Mouse (Mus musculus) limb, embryonic 13.5 days (tissue): ENCODE results near the gene Vmn1r5. TPM values are rescaled to one million over a fixed set of nuclear protein-coding genes. Genes with fewer than 3 reads are reported as not detected.
"Not testable (repeated sequence)": the region's sequence is repeated elsewhere in the genome, so short reads cannot be mapped to it uniquely, and the experiment has no call there.

Source experiments
- ATAC-seq: fragments of 200-750 bp; cut with Nextera tagmentation; 2 replicates; pipeline ENCODE4 v1.8.0; 2017; ENCODE audit warnings: low read depth, moderate number of reproducible peaks, moderate TSS enrichment; ENCODE audit not compliant: low FRiP score
- H3K27ac ChIP-seq: fragments of 300-500 bp; sonication (generic); 2 replicates; pipeline ENCODE4 v1.5.1; 2015; ENCODE audit warnings: inconsistent platforms, mild to moderate bottlenecking, moderate library complexity
- H3K27me3 ChIP-seq: fragments of 300-500 bp; sonication (generic); 2 replicates; pipeline ENCODE4 v1.6.1; 2015; ENCODE audit warnings: mild to moderate bottlenecking, inconsistent platforms
- H3K36me3 ChIP-seq: fragments of 300-500 bp; sonication (generic); 2 replicates; pipeline ENCODE4 v1.6.1; 2015; ENCODE audit warnings: inconsistent platforms, mild to moderate bottlenecking, moderate library complexity
- H3K4me1 ChIP-seq: fragments of 300-500 bp; sonication (generic); 2 replicates; pipeline ENCODE4 v1.6.1; 2015; ENCODE audit warnings: inconsistent platforms
- H3K4me2 ChIP-seq: fragments of 300-500 bp; sonication (generic); replicated peaks from 2 replicates; pipeline ENCODE4 v1.6.1; 2015; ENCODE audit warnings: inconsistent platforms, mild to moderate bottlenecking, moderate library complexity
- H3K4me3 ChIP-seq: fragments of 300-500 bp; sonication (generic); 2 replicates; pipeline ENCODE4 v1.5.1; 2015; ENCODE audit warnings: moderate library complexity, mild to moderate bottlenecking, inconsistent platforms
- H3K9ac ChIP-seq: fragments of 300-500 bp; sonication (generic); 2 replicates; pipeline ENCODE4 v1.6.1; 2015; ENCODE audit warnings: mild to moderate bottlenecking, inconsistent platforms
- H3K9me3 ChIP-seq: fragments of 300-500 bp; sonication (generic); 2 replicates; pipeline ENCODE4 v1.6.1; 2016; ENCODE audit warnings: inconsistent platforms
- WGBS: fragments of 180-500 bp; shearing (Covaris S2); methylation state at CpG from one replicate; pipeline ENCODE4 v1.1.7; 2015; 5-methylcytosine and 5-hydroxymethylcytosine counted together
- polyA plus RNA-seq: library from polyadenylated mRNA; unstranded; fragments of >200 nt; fragmentation: Nextera tagmentation; extraction: Ambion mirVana; gene quantifications from 2 replicates; pipeline ENCODE4 v1.2.1, GENCODE M21; 2015

The Vmn1r5 gene
- polyA plus RNA-seq = not detected in 2 replicates

DNA sequence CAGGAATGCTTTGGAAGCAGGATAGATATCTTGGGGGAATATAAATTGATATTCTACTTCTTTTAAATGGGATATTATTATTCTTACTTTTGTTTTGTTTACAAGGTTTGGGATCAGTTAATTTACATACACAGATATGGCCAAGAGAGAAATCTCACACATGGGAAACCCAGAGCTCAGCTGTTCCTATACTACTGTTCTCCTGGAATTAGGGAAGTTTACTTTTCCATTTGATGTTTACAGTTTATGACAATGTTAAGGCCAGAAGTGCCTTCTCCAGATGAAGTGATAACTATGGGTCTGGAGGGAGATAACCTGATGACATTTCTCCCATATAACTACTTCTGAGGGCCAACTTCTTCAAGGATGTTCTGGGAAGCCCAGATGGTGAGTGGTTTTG lies at the start of gene Vmn1r5:
Gene Vmn1r5, plus strand, starts transcription at position 301 of the 400 bp plus-strand sequence.
- Histone ChIP-seq H3K27me3 (no peaks in the 10 kb centered on the region), H3K4me2 (no peak within 1 kb of the TSS), H3K4me3 (no peak within 1 kb of the TSS), H3K9ac (no peak within 1 kb of the TSS), H3K27ac (no peak within 1 kb of the TSS), H3K36me3 (no peaks in the 10 kb centered on the region), H3K4me1 (no peaks in the 10 kb centered on the region), H3K9me3 (no peaks in the 10 kb centered on the region)
- no peak for ATAC-seq

DNA sequence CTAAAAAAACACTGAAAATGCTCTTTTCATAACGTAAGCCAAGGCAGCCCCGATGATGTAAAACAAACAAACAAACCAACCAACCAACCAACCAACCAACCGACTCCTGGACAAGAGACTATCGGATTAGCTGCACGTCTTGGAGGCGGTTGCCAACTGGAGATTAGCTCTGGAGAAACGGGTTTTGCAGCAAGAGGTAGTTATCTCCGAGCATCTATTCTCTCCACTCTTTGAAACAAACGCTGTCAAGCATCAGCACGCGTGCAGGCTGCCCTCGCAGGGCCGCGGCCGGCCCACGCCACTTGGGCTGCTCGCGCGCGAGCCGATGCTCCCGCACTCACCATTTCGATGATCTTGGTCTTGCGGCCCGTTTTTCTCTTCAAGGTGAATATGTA lies 46.7 kb upstream of the Vmn1r5 start:
- Histone ChIP-seq H3K4me1 (peaks cover 10% of the 10 kb centered on the region; the same call in 1 of the 2 replicates), H3K9me3 (no peaks in the 10 kb centered on the region), H3K27me3 (no peaks in the 10 kb centered on the region), H3K4me2 (peak overlapping the region; percentile 63), H3K9ac (peak overlapping the region; percentile 83), H3K36me3 (no peaks in the 10 kb centered on the region), H3K4me3 (peak overlapping the region; percentile 69), H3K27ac (peak overlapping the region; percentile 74; the same call in 1 of the 2 replicates)
- no peak for ATAC-seq
- WGBS = under 1% methylated on average over 25 of the region's 25 CpGs

DNA sequence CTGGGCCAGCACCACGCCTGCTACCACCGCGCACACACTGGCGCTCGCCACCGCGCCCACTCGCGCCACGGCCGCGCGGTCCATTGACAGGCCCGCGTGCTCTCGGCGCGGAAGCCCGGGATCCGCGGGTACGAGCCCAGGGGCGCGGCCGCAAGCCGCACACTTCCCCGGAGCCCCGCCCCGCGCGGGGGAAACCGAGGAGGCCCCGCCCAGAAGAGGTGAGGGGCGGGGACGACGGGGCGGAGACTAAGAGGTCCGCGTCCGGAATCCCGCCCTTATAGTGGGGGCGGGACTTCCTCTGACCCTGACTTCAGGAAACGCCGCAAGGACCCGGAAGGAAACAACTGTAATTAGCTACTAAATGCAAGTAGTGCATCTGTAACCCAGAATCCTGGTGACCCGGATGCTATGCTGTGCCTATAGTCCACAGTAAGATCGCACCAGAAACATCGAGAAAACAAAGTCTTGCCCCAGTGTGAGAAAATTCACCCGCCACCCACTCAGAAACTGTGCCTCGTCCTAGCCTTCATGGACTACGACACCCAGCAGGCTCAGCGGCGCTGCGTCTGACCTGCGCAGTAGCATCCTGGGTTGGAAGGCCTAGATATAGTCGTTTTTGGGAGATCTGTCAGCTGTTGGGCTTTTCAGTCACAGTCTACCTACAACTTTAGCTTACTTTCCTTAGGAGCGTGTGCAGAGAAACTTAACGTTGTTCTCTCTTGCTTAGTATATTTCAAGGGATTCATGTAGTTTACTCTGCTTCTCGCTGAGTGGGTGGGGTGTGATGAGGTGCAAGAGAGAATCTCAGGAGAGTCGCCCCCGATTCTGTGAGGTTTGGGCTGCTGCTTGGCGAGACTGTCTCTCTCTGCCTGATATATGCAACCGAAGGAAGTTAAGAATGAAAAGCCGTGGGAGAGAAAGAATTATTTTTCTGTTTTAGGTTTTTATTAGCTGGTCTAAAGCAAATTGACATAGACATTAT lies 46.1 kb upstream of the Vmn1r5 start, which contains the start of the genes Nt5c3 and Vmn1r4:
Gene Nt5c3, minus strand, starts transcription at position 207 of the 982 bp plus-strand sequence.
Gene Vmn1r4, plus strand, starts transcription at position 290 of the 982 bp plus-strand sequence.
- peak within 1 kb of the TSS; percentile 69 for H3K4me3 ChIP-seq
- ATAC-seq = peak; percentile 98
- no peaks in the 10 kb centered on the region for H3K27me3 ChIP-seq
- WGBS = 3% methylated on average over 64 of the region's 64 CpGs
- H3K4me2 ChIP-seq = peak within 1 kb of the TSS; percentile 63
- H3K9ac ChIP-seq = peak within 1 kb of the TSS; percentile 83
- H3K27ac ChIP-seq = peak within 1 kb of the TSS; percentile 74
- no peaks in the 10 kb centered on the region for H3K36me3 ChIP-seq
- H3K4me1 ChIP-seq = peaks cover 10% of the 10 kb centered on the region; the same call in 1 of the 2 replicates
- H3K9me3 ChIP-seq = no peaks in the 10 kb centered on the region

DNA sequence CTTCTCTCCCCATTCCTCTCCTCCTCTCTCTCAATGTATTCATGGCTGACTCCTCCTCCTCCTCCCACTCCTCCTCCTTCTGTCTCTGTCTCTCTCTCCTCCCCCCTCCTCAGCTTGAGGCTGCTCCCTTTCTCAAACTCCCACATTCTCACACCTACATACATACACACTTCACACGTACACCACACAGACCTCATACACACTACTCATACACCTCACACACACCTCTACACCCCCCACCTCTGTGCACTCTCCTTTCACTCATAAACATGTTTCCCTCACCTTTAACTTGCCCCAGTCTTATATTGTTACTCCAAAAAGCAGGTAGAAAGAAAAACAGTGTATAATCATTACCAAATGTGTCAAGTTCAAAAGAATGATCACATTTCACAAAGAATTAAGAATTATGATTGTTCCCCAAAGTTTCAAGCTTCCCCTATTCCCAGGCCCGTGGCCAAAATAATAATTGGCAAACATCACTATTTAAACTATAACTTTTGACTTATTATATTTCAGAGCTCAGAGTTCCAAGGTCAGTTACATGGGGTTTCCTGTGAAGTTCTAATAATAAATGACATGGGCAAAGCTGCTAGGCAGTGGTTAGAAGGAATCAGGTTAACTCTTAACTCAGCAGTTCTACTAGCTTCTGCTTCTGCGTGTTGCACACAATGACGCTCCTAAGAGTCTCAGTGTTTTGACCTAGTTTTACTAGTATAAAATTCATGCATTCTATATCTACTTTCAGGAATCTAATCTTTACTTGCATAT lies 38.2 kb upstream of the Vmn1r5 start:
- H3K4me2 ChIP-seq = no peak overlapping the region
- H3K4me1 ChIP-seq = no peaks in the 10 kb centered on the region
- WGBS = 50% methylated on average over 4 of the region's 4 CpGs
- no peak overlapping the region for H3K27ac ChIP-seq
- no peaks in the 10 kb centered on the region for H3K27me3 ChIP-seq
- no peak overlapping the region for H3K4me3 ChIP-seq
- H3K9me3 ChIP-seq = peaks cover 4% of the 10 kb centered on the region; the same call in 1 of the 2 replicates
- H3K36me3 ChIP-seq = no peaks in the 10 kb centered on the region
- no peak overlapping the region for H3K9ac ChIP-seq
- peak; percentile 83 for ATAC-seq

DNA sequence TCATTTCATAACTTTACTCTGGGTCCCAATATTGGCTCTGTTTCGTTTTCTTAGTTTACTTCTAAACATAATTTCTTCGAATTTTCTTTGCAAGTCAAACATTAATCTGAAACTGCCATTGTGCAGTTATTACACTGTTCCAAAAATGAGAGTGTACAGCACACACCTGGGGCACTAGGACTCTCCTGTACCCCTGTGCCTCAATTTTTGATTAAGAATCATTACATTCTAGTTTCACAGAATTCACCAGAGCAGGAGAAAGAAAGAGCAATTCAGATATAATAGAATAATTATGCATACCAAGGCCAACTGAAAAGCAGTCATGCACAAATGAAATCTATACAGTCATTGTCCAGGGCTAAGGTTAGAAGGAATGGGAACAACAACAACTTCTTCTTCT lies 37.6 kb upstream of the Vmn1r5 start:
- Histone ChIP-seq H3K4me3 (no peak overlapping the region), H3K4me1 (no peaks in the 10 kb centered on the region), H3K4me2 (no peak overlapping the region), H3K36me3 (no peaks in the 10 kb centered on the region), H3K9ac (no peak overlapping the region), H3K27ac (no peak overlapping the region), H3K9me3 (peaks cover 4% of the 10 kb centered on the region; the same call in 1 of the 2 replicates), H3K27me3 (no peaks in the 10 kb centered on the region)
- no peak for ATAC-seq
- 67% methylated on average over 2 of the region's 2 CpGs for WGBS

DNA sequence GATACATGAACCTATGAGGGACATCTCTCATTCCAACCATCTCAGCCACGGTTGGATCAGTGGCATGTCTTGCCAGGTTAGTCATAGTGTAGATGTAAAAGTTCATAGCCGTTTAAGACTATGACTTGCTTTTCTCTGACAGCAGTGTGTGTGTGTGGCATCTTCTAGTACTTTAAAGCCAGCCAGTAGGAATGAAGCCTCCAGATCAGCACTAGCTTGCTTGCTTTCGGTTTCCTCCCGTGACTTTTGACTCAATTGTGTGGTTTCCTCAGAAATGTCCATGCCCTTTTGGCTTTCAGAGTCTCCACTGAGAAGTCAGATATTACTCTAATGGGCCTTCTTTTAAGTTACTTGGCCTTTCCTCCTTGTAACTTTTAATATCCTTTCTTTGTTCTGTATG lies 35.7 kb upstream of the Vmn1r5 start:
- H3K4me3 ChIP-seq = no peak overlapping the region
- ATAC-seq = no peak
- H3K9me3 ChIP-seq = peaks cover 4% of the 10 kb centered on the region; the same call in 1 of the 2 replicates
- H3K9ac ChIP-seq = no peak overlapping the region
- H3K27me3 ChIP-seq = no peaks in the 10 kb centered on the region
- no peaks in the 10 kb centered on the region for H3K36me3 ChIP-seq
- H3K4me2 ChIP-seq = no peak overlapping the region
- no peaks in the 10 kb centered on the region for H3K4me1 ChIP-seq
- WGBS = 85% methylated on average over 4 of the region's 4 CpGs
- no peak overlapping the region for H3K27ac ChIP-seq

DNA sequence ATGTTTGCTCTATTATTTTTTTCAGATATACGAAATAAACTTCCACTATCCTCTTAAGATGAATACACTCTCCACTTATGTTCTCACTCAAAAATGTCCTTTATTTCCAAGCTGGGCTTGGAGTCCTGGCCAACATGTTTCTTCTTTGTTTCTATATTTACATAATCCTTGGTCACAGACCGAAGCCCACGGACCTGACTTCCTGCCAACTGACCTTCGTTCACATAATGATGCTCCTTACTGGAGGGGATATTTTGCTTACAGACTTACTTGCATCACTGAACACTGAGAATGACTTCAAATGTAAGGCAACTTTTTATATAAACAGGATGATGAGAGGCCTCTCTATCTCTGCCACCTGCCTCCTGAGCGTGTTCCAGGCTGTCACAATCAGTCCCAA lies 13.6 kb upstream of the Vmn1r5 start:
- Histone ChIP-seq H3K9ac (no peak overlapping the region), H3K4me3 (no peak overlapping the region), H3K9me3 (no peaks in the 10 kb centered on the region), H3K4me1 (no peaks in the 10 kb centered on the region), H3K27ac (no peak overlapping the region), H3K36me3 (no peaks in the 10 kb centered on the region), H3K27me3 (no peaks in the 10 kb centered on the region), H3K4me2 (no peak overlapping the region)
- 87% methylated on average over 5 of the region's 5 CpGs for WGBS
- ATAC-seq = no peak

DNA sequence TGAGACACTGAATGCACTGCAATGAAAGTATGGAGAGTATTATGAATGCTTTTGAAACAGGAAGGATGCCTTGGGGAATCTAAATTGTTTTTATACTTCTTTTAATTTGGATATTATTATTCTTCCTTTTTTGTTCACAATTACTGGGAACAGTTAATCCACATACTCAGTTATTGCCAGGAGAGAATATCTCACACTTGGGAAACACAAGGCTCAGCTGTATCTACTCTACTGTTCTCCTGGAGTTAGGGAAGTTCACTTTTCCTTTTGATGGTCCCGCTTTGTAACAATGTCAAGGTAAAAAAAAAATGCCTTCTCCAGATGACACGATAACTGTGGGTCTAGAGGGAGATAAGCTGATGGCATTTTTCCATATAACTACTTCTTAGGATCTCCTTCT lies 26.9 kb downstream of the Vmn1r5 start, which contains the start of gene Vmn1r6:
Gene Vmn1r6, plus strand, starts transcription at position 301 of the 400 bp plus-strand sequence.
- WGBS = 81% methylated on average over 2 of the region's 2 CpGs
- no peaks in the 10 kb centered on the region for H3K4me1 ChIP-seq
- no peaks in the 10 kb centered on the region for H3K9me3 ChIP-seq
- H3K9ac ChIP-seq = no peak within 1 kb of the TSS
- H3K4me2 ChIP-seq = no peak within 1 kb of the TSS
- no peak within 1 kb of the TSS for H3K4me3 ChIP-seq
- no peak for ATAC-seq
- H3K27me3 ChIP-seq = no peaks in the 10 kb centered on the region
- H3K27ac ChIP-seq = no peak within 1 kb of the TSS
- no peaks in the 10 kb centered on the region for H3K36me3 ChIP-seq

DNA sequence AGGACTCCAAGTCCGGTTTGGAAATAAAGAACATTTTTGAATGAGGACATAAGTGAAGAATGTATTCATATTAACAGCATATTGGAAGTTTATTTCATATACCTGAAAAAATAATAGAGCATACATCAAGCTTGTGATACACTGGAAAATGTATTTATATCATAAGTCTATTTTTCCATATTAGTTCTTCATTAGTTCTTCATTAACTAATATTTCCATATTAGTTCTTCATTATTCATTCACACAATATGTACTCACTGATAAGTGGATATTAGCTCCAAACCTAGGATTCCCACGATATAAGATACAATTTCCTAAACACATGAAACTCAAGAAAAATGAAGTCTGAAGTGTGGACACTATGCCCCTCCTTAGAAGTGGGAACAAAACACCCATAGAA lies 55.2 kb downstream of the Vmn1r5 start, which contains the start of gene Vmn1r7:
Gene Vmn1r7, minus strand, starts transcription at position 101 of the 400 bp plus-strand sequence.
- H3K9me3 ChIP-seq, ATAC-seq, H3K36me3 ChIP-seq, H3K4me1 ChIP-seq, H3K9ac ChIP-seq, H3K4me3 ChIP-seq, H3K4me2 ChIP-seq, H3K27ac ChIP-seq, H3K27me3 ChIP-seq: not testable (repeated sequence)
- WGBS = 88% methylated on average over 2 of the region's 2 CpGs

DNA sequence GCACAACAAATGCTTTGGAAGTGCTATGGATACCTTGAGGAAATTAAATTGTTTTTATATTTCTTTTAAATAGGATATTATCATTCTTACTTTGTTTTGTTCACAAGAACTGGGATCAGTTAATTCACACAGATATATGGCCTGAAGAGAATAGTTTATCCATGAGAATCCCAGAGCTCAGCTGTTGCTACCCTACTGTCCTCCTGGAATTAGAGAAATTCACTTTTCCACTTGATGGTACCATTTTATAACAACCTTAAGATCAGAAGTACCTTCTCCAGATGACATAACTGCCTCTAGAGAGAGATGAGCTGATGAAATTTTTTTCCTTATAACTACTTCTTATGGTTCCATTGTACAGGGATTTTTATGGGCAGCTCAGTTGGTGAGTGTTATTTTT lies 61.9 kb downstream of the Vmn1r5 start, which contains the start of gene Vmn1r8:
Gene Vmn1r8, plus strand, starts transcription at position 301 of the 400 bp plus-strand sequence.
- H3K9ac ChIP-seq = no peak within 1 kb of the TSS
- H3K27ac ChIP-seq = no peak within 1 kb of the TSS
- H3K4me2 ChIP-seq = no peak within 1 kb of the TSS
- no peaks in the 10 kb centered on the region for H3K27me3 ChIP-seq
- H3K36me3 ChIP-seq = no peaks in the 10 kb centered on the region
- no peak for ATAC-seq
- no peaks in the 10 kb centered on the region for H3K9me3 ChIP-seq
- no peaks in the 10 kb centered on the region for H3K4me1 ChIP-seq
- H3K4me3 ChIP-seq = no peak within 1 kb of the TSS

DNA sequence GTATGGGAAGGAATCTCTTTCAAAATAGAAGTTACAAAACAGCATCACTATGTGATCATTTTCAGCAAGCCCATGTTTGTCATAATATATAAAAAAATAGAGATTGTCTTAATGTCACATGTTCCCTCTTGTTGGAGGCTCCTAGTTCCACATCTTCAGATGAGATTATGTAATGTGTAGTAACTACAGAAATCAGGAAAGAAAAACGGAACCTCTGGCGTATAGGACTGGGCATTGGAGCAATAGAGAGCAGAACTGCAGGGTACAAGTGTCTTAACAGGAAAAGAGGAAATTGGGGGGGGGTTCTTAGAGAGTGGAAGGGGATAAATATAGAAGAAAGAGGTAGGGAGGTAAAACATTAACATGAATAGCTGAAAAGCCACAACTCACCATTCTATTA lies 64.6 kb downstream of the Vmn1r5 start:
- H3K27ac ChIP-seq = no peak overlapping the region
- H3K4me2 ChIP-seq = no peak overlapping the region
- H3K9me3 ChIP-seq = no peaks in the 10 kb centered on the region
- H3K36me3 ChIP-seq = no peaks in the 10 kb centered on the region
- no peaks in the 10 kb centered on the region for H3K27me3 ChIP-seq
- WGBS = 79% methylated on average over 2 of the region's 2 CpGs
- ATAC-seq = no peak
- no peak overlapping the region for H3K9ac ChIP-seq
- no peaks in the 10 kb centered on the region for H3K4me1 ChIP-seq
- H3K4me3 ChIP-seq = no peak overlapping the region
